Mouse (Mus musculus) heart, embryonic 14.5 days (tissue): ENCODE measurements at regions not wholly inside any gene's neighbourhood (a gene's known extent, or its start where the extent isn't known, plus 50 kb on each side); places are given as distances from the start of the nearest gene placed in this dataset.

Source experiments
- ATAC-seq: fragments of 200-750 bp; cut with Nextera tagmentation; 2 replicates; pipeline ENCODE4 v1.8.0; 2017; ENCODE audit warnings: low read depth, moderate TSS enrichment; ENCODE audit not compliant: insufficient number of reproducible peaks, insufficient read depth, low FRiP score
- H3K27ac ChIP-seq, 2 experiments: fragments of 200-500 bp in 1 of 2; fragments of 300-500 bp in 1 of 2; sonication (generic) in 1 of 2; replicated peaks in 1 of 2; 2 replicates each; pipeline ENCODE4 v1.5.1; 2012 to 2014; ENCODE audit warnings: low read depth in 2 of 2, low read length in 2 of 2, control low read depth in 1 of 2, mild to moderate bottlenecking in 1 of 2, mixed read lengths in 1 of 2; ENCODE audit not compliant: control insufficient read depth in 1 of 2, insufficient read depth in 1 of 2
- H3K27me3 ChIP-seq: fragments of 300-500 bp; sonication (generic); 2 replicates; pipeline ENCODE4 v1.6.1; 2014; ENCODE audit warnings: mild to moderate bottlenecking, low read length, control low read depth; ENCODE audit not compliant: control insufficient read depth, insufficient read depth
- H3K36me3 ChIP-seq: fragments of 300-500 bp; sonication (generic); 2 replicates; pipeline ENCODE4 v1.6.1; 2014; ENCODE audit warnings: mild to moderate bottlenecking, control low read depth, low read length, mixed read lengths; ENCODE audit not compliant: control insufficient read depth, insufficient read depth
- H3K4me1 ChIP-seq, 2 experiments: fragments of 200-500 bp in 1 of 2; fragments of 300-500 bp in 1 of 2; sonication (generic) in 1 of 2; 2 replicates each; pipeline ENCODE4 v1.6.1; 2012 to 2014; ENCODE audit warnings: low read length in 2 of 2, control low read depth in 1 of 2, mixed read lengths in 1 of 2; ENCODE audit not compliant: control insufficient read depth in 2 of 2, insufficient read depth in 2 of 2
- H3K4me2 ChIP-seq: fragments of 300-500 bp; sonication (generic); 2 replicates; pipeline ENCODE4 v1.6.1; 2014; ENCODE audit warnings: mild to moderate bottlenecking, low read length
- H3K4me3 ChIP-seq, 2 experiments: fragments of 200-500 bp in 1 of 2; fragments of 300-500 bp in 1 of 2; sonication (generic) in 1 of 2; 2 replicates each; pipeline ENCODE4 v1.5.1; 2012 to 2014; ENCODE audit warnings: low read length in 2 of 2, mild to moderate bottlenecking in 2 of 2, control low read depth in 1 of 2, low read depth in 1 of 2, moderate library complexity in 1 of 2; ENCODE audit not compliant: control insufficient read depth in 1 of 2, insufficient read depth in 1 of 2
- H3K9ac ChIP-seq: fragments of 300-500 bp; sonication (generic); 2 replicates; pipeline ENCODE4 v1.6.1; 2014; ENCODE audit warnings: mild to moderate bottlenecking, low read length
- H3K9me3 ChIP-seq: fragments of 300-500 bp; sonication (generic); 2 replicates; pipeline ENCODE4 v1.6.1; 2016; ENCODE audit warnings: low read length, control low read depth; ENCODE audit not compliant: control insufficient read depth
- WGBS: fragments of 180-500 bp; shearing (Covaris S2); extraction: QIAGEN DNeasy Blood & Tissue Kit; methylation state at CpG from one replicate; pipeline ENCODE4 v1.1.7; 2014; 5-methylcytosine and 5-hydroxymethylcytosine counted together

- H3K27ac ChIP-seq = no peak overlapping the region
- H3K27me3 ChIP-seq = no peaks in the 10 kb centered on the region
- no peak overlapping the region for H3K9ac ChIP-seq
- H3K4me1 ChIP-seq = no peaks in the 10 kb centered on the region
- ATAC-seq = no peak
- H3K4me2 ChIP-seq = no peak overlapping the region
- H3K36me3 ChIP-seq = no peaks in the 10 kb centered on the region
- no peaks in the 10 kb centered on the region for H3K9me3 ChIP-seq
- no peak overlapping the region for H3K4me3 ChIP-seq
Observed at GRCm38 (mm10) chr14:102621546-102621945, 360.9 kb downstream of the Kctd12 start.

- no peak for ATAC-seq
- 66% methylated on average over 4 of the region's 4 CpGs for WGBS
- Histone ChIP-seq H3K27me3 (no peaks in the 10 kb centered on the region), H3K4me3 (no peak overlapping the region), H3K9ac (no peak overlapping the region), H3K4me2 (no peak overlapping the region), H3K4me1 (no peaks in the 10 kb centered on the region), H3K9me3 (no peaks in the 10 kb centered on the region), H3K27ac (no peak overlapping the region), H3K36me3 (no peaks in the 10 kb centered on the region)
Observed at GRCm38 (mm10) chr14:102619056-102619455, 363.4 kb downstream of the Kctd12 start.

GRCm38 (mm10) chr14:102615588-102616309 is 366.7 kb downstream of the Kctd12 start:
- no peak overlapping the region for H3K27ac ChIP-seq
- no peak overlapping the region for H3K4me2 ChIP-seq
- WGBS = 71% methylated on average over 7 of the region's 7 CpGs
- no peaks in the 10 kb centered on the region for H3K27me3 ChIP-seq
- no peaks in the 10 kb centered on the region for H3K9me3 ChIP-seq
- ATAC-seq = no peak
- H3K4me1 ChIP-seq = no peaks in the 10 kb centered on the region
- H3K9ac ChIP-seq = no peak overlapping the region
- H3K4me3 ChIP-seq = no peak overlapping the region
- H3K36me3 ChIP-seq = no peaks in the 10 kb centered on the region

GRCm38 (mm10) chr14:102606055-102606454 is 376.4 kb downstream of the Kctd12 start:
- Histone ChIP-seq H3K27me3 (no peaks in the 10 kb centered on the region), H3K27ac (no peak overlapping the region), H3K4me1 (no peaks in the 10 kb centered on the region), H3K4me2 (no peak overlapping the region), H3K4me3 (no peak overlapping the region), H3K9ac (no peak overlapping the region), H3K9me3 (no peaks in the 10 kb centered on the region), H3K36me3 (no peaks in the 10 kb centered on the region)
- WGBS = 83% methylated on average over 5 of the region's 5 CpGs
- no peak for ATAC-seq

GRCm38 (mm10) chr14:102594850-102595249 is 387.6 kb downstream of the Kctd12 start:
- H3K27ac ChIP-seq = no peak overlapping the region
- no peak overlapping the region for H3K4me2 ChIP-seq
- H3K9ac ChIP-seq = no peak overlapping the region
- WGBS = 73% methylated on average over 3 of the region's 3 CpGs
- no peak for ATAC-seq
- H3K9me3 ChIP-seq = no peaks in the 10 kb centered on the region
- no peaks in the 10 kb centered on the region for H3K36me3 ChIP-seq
- H3K27me3 ChIP-seq = no peaks in the 10 kb centered on the region
- no peak overlapping the region for H3K4me3 ChIP-seq
- peaks cover 0 to 2% of the 10 kb centered on the region in 2 experiments; a peak in 1 of 4 replicates for H3K4me1 ChIP-seq

- Histone ChIP-seq H3K4me1 (no peaks in the 10 kb centered on the region), H3K4me2 (no peak overlapping the region), H3K27me3 (no peaks in the 10 kb centered on the region), H3K27ac (no peak overlapping the region), H3K4me3 (no peak overlapping the region), H3K36me3 (no peaks in the 10 kb centered on the region), H3K9ac (no peak overlapping the region), H3K9me3 (no peaks in the 10 kb centered on the region)
- no peak for ATAC-seq
- 21% methylated on average over 2 of the region's 2 CpGs for WGBS
Observed at GRCm38 (mm10) chr14:102553781-102554180, 428.7 kb downstream of the Kctd12 start.

- H3K4me2 ChIP-seq = no peak overlapping the region
- H3K9ac ChIP-seq = no peak overlapping the region
- H3K27me3 ChIP-seq = no peaks in the 10 kb centered on the region
- WGBS = 75% methylated on average over 2 of the region's 2 CpGs
- H3K27ac ChIP-seq = no peak overlapping the region
- H3K4me1 ChIP-seq = no peaks in the 10 kb centered on the region
- H3K9me3 ChIP-seq = no peaks in the 10 kb centered on the region
- ATAC-seq = no peak
- H3K36me3 ChIP-seq = no peaks in the 10 kb centered on the region
- no peak overlapping the region for H3K4me3 ChIP-seq
Observed at GRCm38 (mm10) chr14:102552598-102552997, 429.8 kb downstream of the Kctd12 start.
